Comparison of ENCODE assay signal across 8 mouse cellular contexts in the genomic region with DNA sequence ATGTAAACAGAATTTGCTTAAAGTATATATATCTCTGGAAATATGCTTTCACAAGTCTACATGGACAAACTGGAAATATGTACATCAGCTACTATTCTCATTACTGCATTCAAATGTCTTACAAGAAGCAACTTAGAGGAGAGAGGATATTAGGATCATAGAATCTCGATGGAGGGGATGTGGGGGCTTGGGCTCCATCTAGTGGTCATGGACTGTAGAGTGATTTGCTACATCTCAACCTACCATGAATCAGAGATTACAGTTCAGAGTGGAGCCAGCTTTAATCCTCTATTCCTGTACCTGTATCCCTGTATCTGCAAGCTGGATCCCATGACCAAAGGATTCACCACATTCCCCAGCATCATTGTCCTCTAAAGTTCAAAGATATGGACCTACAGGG.
DNase-seq lines count a peak whose midpoint lies in the region; ATAC-seq and TF ChIP-seq lines count a peak whose summit lies in the region.

No protein-coding gene starts in this region.

- TF ChIP-seq CTCF in MEL (IDR thresholded peaks at IDR 0.05 in 2 of 3, conservative IDR thresholded peaks at IDR 0.05 in 1 of 3; ENCODE audit: control insufficient read depth in 1 of 3, insufficient read depth in 1 of 3, low read depth in 2 of 3, low read length in 3 of 3, poor library complexity in 1 of 3, severe bottlenecking in 1 of 3), result peak; percentile 54 to 79 (median 66)
- peak; percentile 15; the same call in 1 of the 2 replicates for TF ChIP-seq CTCF in bone marrow, adult 2 months (IDR thresholded peaks at IDR 0.05; ENCODE audit: control insufficient read depth, insufficient read depth, low read length)

- no peak for TF ChIP-seq POLR2A in MEL (IDR thresholded peaks at IDR 0.05; ENCODE audit: control insufficient read depth in 1 of 2, insufficient read depth in 1 of 2, low read depth in 1 of 2, low read length in 2 of 2, poor library complexity in 1 of 2)
- TF ChIP-seq POLR2A in bone marrow, adult 2 months (IDR thresholded peaks at IDR 0.05; ENCODE audit: borderline replicate concordance, control insufficient read depth, low read depth, low read length), result no peak

- H3K79me2 ChIP-seq in MEL (ENCODE audit: control insufficient read depth, insufficient read depth, low read length, poor library complexity), result no peaks in the 10 kb centered on the region

- H3K4me3 ChIP-seq in midbrain, embryonic 11.5 days (ENCODE audit: low read depth, low read length), result no peak overlapping the region
- no peak overlapping the region for H3K4me3 ChIP-seq in midbrain, embryonic 15.5 days
- no peak overlapping the region for H3K4me3 ChIP-seq in MEL (ENCODE audit: control insufficient read depth in 1 of 2, insufficient read depth in 1 of 2, low read depth in 2 of 2, low read length in 2 of 2)
- no peak overlapping the region for H3K4me3 ChIP-seq in bone marrow, adult 2 months (replicated peaks; ENCODE audit: control insufficient read depth, low read depth, low read length)
- no peak overlapping the region for H3K4me3 ChIP-seq in embryonic facial prominence, embryonic 11.5 days (ENCODE audit: low read depth, low read length)
- H3K4me3 ChIP-seq in intestine, embryonic 15.5 days (replicated peaks), result no peak overlapping the region

- WGBS in midbrain, embryonic 11.5 days, result 18% methylated on average over 1 of the region's 1 CpGs
- 4% methylated on average over 1 of the region's 1 CpGs for WGBS in midbrain, embryonic 15.5 days
- WGBS in bone marrow, adult 2 months, result 0% methylated on average over 1 of the region's 1 CpGs
- 4% methylated on average over 1 of the region's 1 CpGs for WGBS in embryonic facial prominence, embryonic 11.5 days
- 3% methylated on average over 1 of the region's 1 CpGs for WGBS in intestine, embryonic 15.5 days

- peak; percentile 88 for DNase-seq in midbrain, embryonic 11.5 days (ENCODE audit: low spot score, missing footprints)
- DNase-seq in MEL (ENCODE audit: low read depth, low spot score), result peak; percentile 63
- DNase-seq in embryonic facial prominence, embryonic 11.5 days (ENCODE audit: low spot score), result peak; percentile 47
- DNase-seq in kidney, postnatal 4 days, result peak; percentile 53
- DNase-seq in mesoderm, embryonic 11.5 days (ENCODE audit: low read depth, low spot score), result peak; percentile 31

- TF ChIP-seq RAD21 in MEL (IDR thresholded peaks at IDR 0.05; ENCODE audit: low read depth, low read length), result peak; percentile 73

- no peak overlapping the region for H3K9ac ChIP-seq in midbrain, embryonic 11.5 days (ENCODE audit: low read length)
- H3K9ac ChIP-seq in midbrain, embryonic 15.5 days, result no peak overlapping the region
- no peak overlapping the region for H3K9ac ChIP-seq in MEL (ENCODE audit: control insufficient read depth, low read depth, low read length, poor library complexity, severe bottlenecking)
- no peak overlapping the region for H3K9ac ChIP-seq in embryonic facial prominence, embryonic 11.5 days (replicated peaks; ENCODE audit: low read length)
- no peak overlapping the region for H3K9ac ChIP-seq in intestine, embryonic 15.5 days

- H3K27me3 ChIP-seq in midbrain, embryonic 11.5 days (ENCODE audit: control insufficient read depth, insufficient read depth, low read length), result no peaks in the 10 kb centered on the region
- no peaks in the 10 kb centered on the region for H3K27me3 ChIP-seq in midbrain, embryonic 15.5 days (replicated peaks)
- no peaks in the 10 kb centered on the region for H3K27me3 ChIP-seq in MEL (ENCODE audit: control insufficient read depth in 1 of 2, insufficient read depth in 2 of 2, low read length in 2 of 2)
- no peaks in the 10 kb centered on the region for H3K27me3 ChIP-seq in embryonic facial prominence, embryonic 11.5 days (ENCODE audit: control insufficient read depth, insufficient read depth, low read length)
- no peaks in the 10 kb centered on the region for H3K27me3 ChIP-seq in intestine, embryonic 15.5 days (replicated peaks)

- H3K36me3 ChIP-seq in midbrain, embryonic 11.5 days (ENCODE audit: control insufficient read depth, insufficient read depth, low read length), result no peaks in the 10 kb centered on the region
- no peaks in the 10 kb centered on the region for H3K36me3 ChIP-seq in midbrain, embryonic 15.5 days (replicated peaks)
- no peaks in the 10 kb centered on the region for H3K36me3 ChIP-seq in MEL (ENCODE audit: control insufficient read depth in 1 of 2, insufficient read depth in 2 of 2, low read length in 2 of 2)
- no peaks in the 10 kb centered on the region for H3K36me3 ChIP-seq in embryonic facial prominence, embryonic 11.5 days (replicated peaks; ENCODE audit: control insufficient read depth, insufficient read depth, low read depth, low read length)
- H3K36me3 ChIP-seq in intestine, embryonic 15.5 days, result no peaks in the 10 kb centered on the region

- no peaks in the 10 kb centered on the region for H3K9me3 ChIP-seq in midbrain, embryonic 11.5 days (ENCODE audit: control insufficient read depth, low read length)
- H3K9me3 ChIP-seq in midbrain, embryonic 15.5 days, result no peaks in the 10 kb centered on the region
- no peaks in the 10 kb centered on the region for H3K9me3 ChIP-seq in MEL (replicated peaks; ENCODE audit: insufficient read depth, low read length)
- H3K9me3 ChIP-seq in embryonic facial prominence, embryonic 11.5 days (replicated peaks; ENCODE audit: control insufficient read depth, low read length), result no peaks in the 10 kb centered on the region
- H3K9me3 ChIP-seq in intestine, embryonic 15.5 days, result no peaks in the 10 kb centered on the region

- H3K4me1 ChIP-seq in midbrain, embryonic 11.5 days (ENCODE audit: control insufficient read depth, insufficient read depth, low read length), result no peaks in the 10 kb centered on the region
- no peaks in the 10 kb centered on the region for H3K4me1 ChIP-seq in midbrain, embryonic 15.5 days
- no peaks in the 10 kb centered on the region for H3K4me1 ChIP-seq in MEL (ENCODE audit: control insufficient read depth in 1 of 2, insufficient read depth in 2 of 2, low read length in 2 of 2)
- H3K4me1 ChIP-seq in bone marrow, adult 2 months (ENCODE audit: control insufficient read depth, insufficient read depth, low read length), result no peaks in the 10 kb centered on the region
- H3K4me1 ChIP-seq in embryonic facial prominence, embryonic 11.5 days (ENCODE audit: control insufficient read depth, insufficient read depth, low read length), result no peaks in the 10 kb centered on the region
- no peaks in the 10 kb centered on the region for H3K4me1 ChIP-seq in intestine, embryonic 15.5 days (replicated peaks)

- TF ChIP-seq EP300 in MEL (IDR thresholded peaks at IDR 0.05; ENCODE audit: low read depth in 1 of 2, low read length in 2 of 2), result no peak

- H3K27ac ChIP-seq in midbrain, embryonic 11.5 days (ENCODE audit: low read depth, low read length), result no peak overlapping the region
- H3K27ac ChIP-seq in midbrain, embryonic 15.5 days, result no peak overlapping the region
- no peak overlapping the region for H3K27ac ChIP-seq in MEL (ENCODE audit: control insufficient read depth, low read depth, low read length)
- H3K27ac ChIP-seq in bone marrow, adult 2 months (ENCODE audit: control insufficient read depth, insufficient read depth, low read depth, low read length, poor library complexity), result no peak overlapping the region
- no peak overlapping the region for H3K27ac ChIP-seq in embryonic facial prominence, embryonic 11.5 days (replicated peaks; ENCODE audit: low read depth, low read length)
- no peak overlapping the region for H3K27ac ChIP-seq in intestine, embryonic 15.5 days

- ATAC-seq in midbrain, embryonic 11.5 days (ENCODE audit: low FRiP score), result peak; percentile 42; the same call in 1 of the 2 replicates
- ATAC-seq in midbrain, embryonic 15.5 days (replicated peaks), result no peak
- ATAC-seq in embryonic facial prominence, embryonic 11.5 days (replicated peaks; ENCODE audit: insufficient number of reproducible peaks, low FRiP score, low TSS enrichment, low read depth), result no peak
- ATAC-seq in intestine, embryonic 15.5 days, result no peak

- H3K4me2 ChIP-seq in midbrain, embryonic 11.5 days, result no peak overlapping the region
- H3K4me2 ChIP-seq in midbrain, embryonic 15.5 days, result no peak overlapping the region
- no peak overlapping the region for H3K4me2 ChIP-seq in embryonic facial prominence, embryonic 11.5 days (ENCODE audit: low read depth, low read length)
- no peak overlapping the region for H3K4me2 ChIP-seq in intestine, embryonic 15.5 days (replicated peaks)

TF ChIP-seq in MEL, 35 proteins besides CTCF, POLR2A, EP300 and RAD21:
- TF ChIP-seq CHD2 (IDR thresholded peaks at IDR 0.05; ENCODE audit: low read length) (no peak), ZC3H11A (IDR thresholded peaks at IDR 0.05; ENCODE audit: low read depth, low read length) (peak; percentile 78), JUND (IDR thresholded peaks at IDR 0.05; ENCODE audit: low read depth, low read length) (no peak), BHLHE40 (IDR thresholded peaks at IDR 0.05; ENCODE audit: borderline replicate concordance, low read depth, low read length) (no peak), POLR2AphosphoS5 (IDR thresholded peaks at IDR 0.05; ENCODE audit: borderline replicate concordance, low read depth, low read length) (no peak), MAX (IDR thresholded peaks at IDR 0.05; ENCODE audit: low read length) (no peak), USF1 (IDR thresholded peaks at IDR 0.05; ENCODE audit: low read depth, low read length) (no peak), SMC3 (IDR thresholded peaks at IDR 0.05; ENCODE audit: low read depth, low read length) (peak; percentile 90), RCOR1 (IDR thresholded peaks at IDR 0.05; ENCODE audit: low read depth, low read length) (no peak)

Comparison
In these comparisons a context has a peak if more than half of its experiments do, and no peak if none do; other contexts are left out.
1. DNase-seq: peak in every context shown above with its lines; median percentile 88 in midbrain, embryonic 11.5 days; 63 in MEL; 53 in kidney, postnatal 4 days; 47 in embryonic facial prominence, embryonic 11.5 days; 31 in mesoderm, embryonic 11.5 days.